Mouse (Mus musculus) embryonic fibroblast, embryonic 13.5 days (primary cell): ENCODE measurements around the gene Jak1.

ENCODE experiments used
- CTCF ChIP-seq: IDR thresholded peaks from 2 replicates; pipeline ENCODE4 v1.5.1; 2011; ENCODE audit warnings: mild to moderate bottlenecking, control low read depth, low read length, moderate library complexity, borderline replicate concordance; ENCODE audit not compliant: insufficient read depth
- POLR2A ChIP-seq: IDR thresholded peaks from 2 replicates; pipeline ENCODE4 v1.6.1; 2011; ENCODE audit warnings: low read depth, mild to moderate bottlenecking, control low read depth, low read length, moderate library complexity

- TF ChIP-seq CTCF (no peak), POLR2A (peak; percentile 90)
These were observed 27.1 kb upstream of the Jak1 start for GRCm38 (mm10) chr4:101292028-101292735.
